Mouse (Mus musculus) myocyte (in vitro differentiated cells): ENCODE results near the gene Zfp39. TPM values are rescaled to one million over a fixed set of nuclear protein-coding genes. Genes with fewer than 3 reads are reported as not detected.

Source experiments
- H3K27me3 ChIP-seq: one replicate; pipeline ENCODE4 v1.6.1; 2011; ENCODE audit not compliant: control insufficient read depth, insufficient read depth, insufficient read length
- H3K36me3 ChIP-seq: one replicate; pipeline ENCODE4 v1.6.1; 2011; ENCODE audit not compliant: control insufficient read depth, insufficient read depth
- H3K4me2 ChIP-seq: one replicate; pipeline ENCODE4 v1.6.1; 2011; ENCODE audit warnings: low read depth, control low read depth
- H3K4me3 ChIP-seq: one replicate; pipeline ENCODE4 v1.5.1; 2011; ENCODE audit warnings: mild to moderate bottlenecking, control low read depth, moderate library complexity
- H3K79me2 ChIP-seq: one replicate; pipeline ENCODE4 v1.6.1; 2011; ENCODE audit not compliant: control insufficient read depth, insufficient read depth
- H3ac ChIP-seq: one replicate; pipeline ENCODE4 v1.6.1; 2011; ENCODE audit not compliant: control insufficient read depth, insufficient read length
- CEBPB ChIP-seq: IDR thresholded peaks from 2 replicates; pipeline ENCODE4 v1.6.1; 2011; ENCODE audit warnings: mild to moderate bottlenecking, moderate library complexity; ENCODE audit not compliant: poor library complexity, insufficient read depth, severe bottlenecking
- E2F4 ChIP-seq: IDR thresholded peaks from one replicate; pipeline ENCODE4 v1.6.1; 2011; ENCODE audit warnings: mild to moderate bottlenecking, control low read depth, moderate library complexity; ENCODE audit not compliant: insufficient read depth
- MAX ChIP-seq: IDR thresholded peaks from one replicate; pipeline ENCODE4 v1.6.1; 2011; ENCODE audit warnings: low read depth, mild to moderate bottlenecking, control low read depth
- MYOD1 ChIP-seq, 3 experiments: IDR thresholded peaks; one replicate each; pipeline ENCODE4 v1.6.1; 2011; ENCODE audit warnings: control low read depth in 2 of 3, low read depth in 2 of 3, mild to moderate bottlenecking in 2 of 3, moderate library complexity in 1 of 3; ENCODE audit not compliant: insufficient read length in 2 of 3, control insufficient read depth in 1 of 3
- MYOG ChIP-seq, 3 experiments: IDR thresholded peaks; one replicate each; pipeline ENCODE4 v1.6.1; 2011; ENCODE audit warnings: control low read depth in 2 of 3, low read depth in 2 of 3, mild to moderate bottlenecking in 2 of 3; ENCODE audit not compliant: insufficient read length in 2 of 3, control insufficient read depth in 1 of 3, insufficient read depth in 1 of 3
- POLR2A ChIP-seq: IDR thresholded peaks from one replicate; pipeline ENCODE4 v1.6.1; 2011; ENCODE audit warnings: low read depth, mild to moderate bottlenecking, control low read depth, moderate library complexity; ENCODE audit not compliant: insufficient read length
- POLR2AphosphoS2 ChIP-seq: IDR thresholded peaks from one replicate; pipeline ENCODE4 v1.6.1; 2011; ENCODE audit warnings: low read depth, control low read depth; ENCODE audit not compliant: insufficient read length
- REST ChIP-seq: IDR thresholded peaks from one replicate; pipeline ENCODE4 v1.6.1; 2011; ENCODE audit warnings: mild to moderate bottlenecking, control low read depth, moderate library complexity; ENCODE audit not compliant: insufficient read depth, insufficient read length
- SRF ChIP-seq: IDR thresholded peaks from one replicate; pipeline ENCODE4 v1.6.1; 2011; ENCODE audit warnings: low read depth; ENCODE audit not compliant: control insufficient read depth, insufficient read length
- TCF12 ChIP-seq: IDR thresholded peaks from one replicate; pipeline ENCODE4 v1.6.1; 2011; ENCODE audit warnings: mild to moderate bottlenecking, control low read depth; ENCODE audit not compliant: poor library complexity, insufficient read depth, severe bottlenecking
- TCF3 ChIP-seq: IDR thresholded peaks from one replicate; pipeline ENCODE4 v1.6.1; 2011; ENCODE audit warnings: low read depth, control low read depth; ENCODE audit not compliant: insufficient read length
- USF1 ChIP-seq: IDR thresholded peaks from one replicate; pipeline ENCODE4 v1.6.1; 2011; ENCODE audit warnings: low read depth, mild to moderate bottlenecking, control low read depth, moderate library complexity
- polyA plus RNA-seq: library from polyadenylated mRNA; unstranded; fragments of >200 nt; fragmentation: generic; extraction: Trizol; gene quantifications from one replicate; pipeline ENCODE4 v1.2.1, GENCODE M21; 2012; ENCODE audit warnings: missing spikeins

Zfp39 gene
- polyA plus RNA-seq, 1 experiment = 0.96 TPM

- Histone ChIP-seq H3K36me3 (peaks cover 7% of the 10 kb centered on the region), H3ac (peak within 1 kb of the TSS; percentile 93), H3K27me3 (peaks cover 5% of the 10 kb centered on the region), H3K4me2 (peak within 1 kb of the TSS; percentile 83), H3K4me3 (peak within 1 kb of the TSS; percentile 83), H3K79me2 (peaks cover 16% of the 10 kb centered on the region)
- TF ChIP-seq CEBPB = no peak
- no peak for TF ChIP-seq TCF12
- TF ChIP-seq MYOD1 (IDR thresholded peaks at IDR 0.05; ENCODE audit: control insufficient read depth in 1 of 3, insufficient read length in 2 of 3, low read depth in 2 of 3) = peak in 2 of 3 experiments; percentile 78 to 87
- TF ChIP-seq POLR2AphosphoS2 = peak; percentile 99
- no peak for TF ChIP-seq TCF3
- TF ChIP-seq POLR2A = peak; percentile 100
- no peak for TF ChIP-seq USF1
- peak; percentile 50 for TF ChIP-seq SRF
- no peak for TF ChIP-seq REST
- no peak for TF ChIP-seq MAX
- peak; percentile 24 to 91 (median 75) for TF ChIP-seq MYOG (IDR thresholded peaks at IDR 0.05; ENCODE audit: control insufficient read depth in 1 of 3, insufficient read depth in 1 of 3, insufficient read length in 2 of 3, low read depth in 2 of 3)
- no peak for TF ChIP-seq E2F4
Observed at GRCm38 (mm10) chr11:58938322-58939087, 34.5 kb upstream of the Zfp39 start, which contains the start of gene Rnf187. TSS of gene Rnf187 (minus strand) at chr11:58938916.

DNA sequence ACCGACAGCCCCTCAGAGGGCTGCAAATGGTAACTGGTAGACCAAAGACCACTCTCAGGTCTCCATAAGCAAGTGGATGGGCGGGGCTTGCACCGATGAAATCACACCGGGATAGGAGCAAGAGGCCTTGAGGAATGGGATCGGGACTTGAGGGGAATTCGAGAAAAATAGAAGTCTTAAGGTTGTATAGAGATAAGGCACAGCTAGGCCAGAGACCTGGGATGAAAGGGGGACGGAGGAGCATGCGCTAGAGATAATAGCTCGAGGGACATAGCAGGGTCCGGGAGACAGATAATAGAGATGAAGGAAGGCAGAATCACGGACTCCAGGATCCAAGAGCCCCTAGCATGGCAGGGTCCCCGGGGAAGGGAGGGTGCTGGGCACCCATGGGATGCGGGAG lies 33.9 kb upstream of the Zfp39 start:
- peak overlapping the region; percentile 93 for H3ac ChIP-seq
- no peak for TF ChIP-seq MYOD1 (IDR thresholded peaks at IDR 0.05; ENCODE audit: control insufficient read depth in 1 of 3, insufficient read length in 2 of 3, low read depth in 2 of 3)
- TF ChIP-seq MAX = no peak
- no peak for TF ChIP-seq E2F4
- no peak for TF ChIP-seq USF1
- TF ChIP-seq CEBPB = no peak
- TF ChIP-seq TCF3 = no peak
- no peak for TF ChIP-seq POLR2AphosphoS2
- no peak for TF ChIP-seq POLR2A
- TF ChIP-seq TCF12 = no peak
- TF ChIP-seq SRF = no peak
- no peak for TF ChIP-seq REST
- TF ChIP-seq MYOG (IDR thresholded peaks at IDR 0.05; ENCODE audit: control insufficient read depth in 1 of 3, insufficient read depth in 1 of 3, insufficient read length in 2 of 3, low read depth in 2 of 3) = no peak
- H3K36me3 ChIP-seq = peaks cover 7% of the 10 kb centered on the region
- H3K27me3 ChIP-seq = peaks cover 5% of the 10 kb centered on the region
- peak overlapping the region; percentile 83 for H3K4me3 ChIP-seq
- peak overlapping the region; percentile 83 for H3K4me2 ChIP-seq
- peaks cover 16% of the 10 kb centered on the region for H3K79me2 ChIP-seq

DNA sequence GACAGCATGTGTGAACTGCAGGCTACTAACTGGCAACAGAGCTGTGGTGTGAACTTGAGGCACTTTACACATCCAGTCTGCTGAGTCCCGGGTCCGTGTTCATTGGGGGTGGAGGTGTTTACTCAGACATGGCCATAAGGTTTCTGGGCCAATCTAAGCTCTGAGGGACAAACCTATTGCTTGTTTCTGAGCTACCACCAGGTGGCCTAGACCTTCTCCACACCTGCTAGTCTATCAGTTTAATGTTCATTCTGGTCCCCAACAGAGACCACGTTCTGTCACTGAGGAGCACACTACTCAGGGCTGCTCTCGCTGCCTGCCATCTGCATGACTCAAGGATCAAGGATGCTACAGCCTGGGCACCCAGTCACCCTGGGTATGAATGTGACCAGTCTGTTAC lies 27.6 kb upstream of the Zfp39 start:
- H3K36me3 ChIP-seq = peaks cover 7% of the 10 kb centered on the region
- H3K27me3 ChIP-seq = no peaks in the 10 kb centered on the region
- no peak overlapping the region for H3K4me2 ChIP-seq
- no peak overlapping the region for H3K4me3 ChIP-seq
- H3ac ChIP-seq = no peak overlapping the region
- TF ChIP-seq MYOG (IDR thresholded peaks at IDR 0.05; ENCODE audit: control insufficient read depth in 1 of 3, insufficient read depth in 1 of 3, insufficient read length in 2 of 3, low read depth in 2 of 3) = no peak
- no peak for TF ChIP-seq POLR2AphosphoS2
- TF ChIP-seq SRF = no peak
- no peak for TF ChIP-seq USF1
- TF ChIP-seq TCF3 = no peak
- no peak for TF ChIP-seq REST
- TF ChIP-seq MYOD1 (IDR thresholded peaks at IDR 0.05; ENCODE audit: control insufficient read depth in 1 of 3, insufficient read length in 2 of 3, low read depth in 2 of 3) = no peak
- no peak for TF ChIP-seq MAX
- TF ChIP-seq TCF12 = no peak
- TF ChIP-seq POLR2A = no peak
- TF ChIP-seq CEBPB = no peak
- TF ChIP-seq E2F4 = no peak
- H3K79me2 ChIP-seq = no peaks in the 10 kb centered on the region

GRCm38 (mm10) chr11:58930254-58930653 lies 26.2 kb upstream of the Zfp39 start:
- Histone ChIP-seq H3ac (no peak overlapping the region), H3K27me3 (no peaks in the 10 kb centered on the region)
- no peak for TF ChIP-seq E2F4
- TF ChIP-seq POLR2AphosphoS2 = peak; percentile 36

GRCm38 (mm10) chr11:58929641-58930040 lies 25.6 kb upstream of the Zfp39 start:
- Histone ChIP-seq H3K27me3 (no peaks in the 10 kb centered on the region), H3K79me2 (no peaks in the 10 kb centered on the region), H3K4me2 (no peak overlapping the region), H3K4me3 (no peak overlapping the region), H3K36me3 (no peaks in the 10 kb centered on the region), H3ac (no peak overlapping the region)
- TF ChIP-seq E2F4 (no peak), MYOD1 (IDR thresholded peaks at IDR 0.05; ENCODE audit: control insufficient read depth in 1 of 3, insufficient read length in 2 of 3, low read depth in 2 of 3) (peak in 1 of 3 experiments; percentile 27), MYOG (IDR thresholded peaks at IDR 0.05; ENCODE audit: control insufficient read depth in 1 of 3, insufficient read depth in 1 of 3, insufficient read length in 2 of 3, low read depth in 2 of 3) (peak in 1 of 3 experiments; percentile 43), POLR2A (no peak), MAX (no peak), REST (no peak), USF1 (no peak)

More at GRCm38 (mm10) chr11:58930254-58930653, 26.2 kb upstream of the Zfp39 start:
- Histone ChIP-seq H3K36me3 (no peaks in the 10 kb centered on the region), H3K4me3 (no peak overlapping the region), H3K79me2 (no peaks in the 10 kb centered on the region), H3K4me2 (no peak overlapping the region)
